Mouse (Mus musculus): ENCODE measurements around the gene Pnpla5. TPM values are rescaled to one million over a fixed set of nuclear protein-coding genes. Genes with fewer than 3 reads are reported as not detected.

Pnpla5 gene
- polyA plus RNA-seq, 1 experiment from 2014 or later, result not detected

DNA sequence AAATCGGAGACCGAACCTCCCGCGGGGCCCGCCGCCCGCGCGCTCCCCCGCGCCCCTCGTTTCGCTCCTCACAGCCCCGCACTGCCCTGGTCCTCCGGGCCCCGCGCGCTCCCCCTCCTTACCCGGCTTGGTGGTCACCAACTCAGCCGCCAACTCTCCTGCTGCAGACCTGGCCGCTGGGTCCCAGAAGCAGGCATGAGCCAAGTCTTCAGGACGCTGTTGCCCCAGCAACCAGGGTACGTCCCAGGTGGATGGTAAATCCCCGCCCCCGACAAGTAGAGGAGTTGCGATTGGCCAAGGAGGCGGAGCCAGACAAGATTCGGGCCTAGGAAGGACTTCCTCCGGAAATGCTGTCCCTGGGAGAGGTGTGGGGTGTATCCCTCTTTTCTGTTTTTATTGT is 57.8 kb downstream of the Pnpla5 start, which contains the start of gene Efcab6:
Gene Efcab6, minus strand, starts transcription at position 240 of the 400 bp plus-strand sequence.
- Histone ChIP-seq H3K27me3 (replicated peaks; ENCODE audit: control insufficient read depth, insufficient read depth, low read length) (0 out of 2 replicates have a peak, but pooled peaks cover 2% of the 10 kb centered on the region), H3K27ac (ENCODE audit: low read depth, low read length) (no peak within 1 kb of the TSS), H3K9ac (ENCODE audit: low read depth, low read length) (peak within 1 kb of the TSS; percentile 60), H3K9me3 (ENCODE audit: control insufficient read depth, low read length) (no peaks in the 10 kb centered on the region), H3K36me3 (ENCODE audit: control insufficient read depth, insufficient read depth, low read length) (no peaks in the 10 kb centered on the region), H3K4me3 (ENCODE audit: low read length) (peak within 1 kb of the TSS; percentile 48), H3K4me2 (ENCODE audit: low read length) (peak within 1 kb of the TSS; percentile 88), H3K4me1 (ENCODE audit: control insufficient read depth, insufficient read depth, low read depth, low read length) (peaks cover 15% of the 10 kb centered on the region)
- ATAC-seq, result peak; percentile 82
- under 1% methylated on average over 29 of the region's 29 CpGs for WGBS

Small RNAs within 50 kb of the gene (microRNA-seq; reads per million reads assigned to microRNA genes)
- gene Mir6392, result not detected

Other genes with a start within 250 kb of the Pnpla5 start
- gene Efcab6, start 57.8 kb downstream of the Pnpla5 start, polyA plus RNA-seq (2015; fragmentation: Nextera tagmentation; extraction: Ambion mirVana), result 0.65 and 0.72 TPM in 2 replicates
- gene Sult4a1, start 17.4 kb downstream of the Pnpla5 start, polyA plus RNA-seq (2015; fragmentation: Nextera tagmentation; extraction: Ambion mirVana), result 138 and 143 TPM in 2 replicates
- gene Pnpla3, start 44.7 kb upstream of the Pnpla5 start, polyA plus RNA-seq (2015; fragmentation: Nextera tagmentation; extraction: Ambion mirVana), result 6.0 and 6.4 TPM in 2 replicates
- gene Samm50, start 69.1 kb upstream of the Pnpla5 start, polyA plus RNA-seq (2015; fragmentation: Nextera tagmentation; extraction: Ambion mirVana), result 94.4 and 95.3 TPM in 2 replicates
- 4.3 and 4.8 TPM in 2 replicates for gene Parvb, start 108.9 kb upstream of the Pnpla5 start, polyA plus RNA-seq (2015; fragmentation: Nextera tagmentation; extraction: Ambion mirVana)
- 1.4 TPM in 2 replicates for gene Parvg, start 200.9 kb upstream of the Pnpla5 start, polyA plus RNA-seq (2015; fragmentation: Nextera tagmentation; extraction: Ambion mirVana)